Mouse (Mus musculus) megakaryocyte, embryonic 14.5 days (primary cell): Measurements from ENCODE around the gene Rhbdl3.

Source experiments
- FLI1 ChIP-seq: IDR thresholded peaks from 2 replicates; pipeline ENCODE4 v1.6.1; 2012; ENCODE audit warnings: low read length, inconsistent platforms, mixed read lengths
- GATA1 ChIP-seq: IDR thresholded peaks from 3 replicates; pipeline ENCODE4 v1.6.1; 2012; ENCODE audit warnings: mixed read lengths, low read length, inconsistent platforms, borderline replicate concordance

DNA sequence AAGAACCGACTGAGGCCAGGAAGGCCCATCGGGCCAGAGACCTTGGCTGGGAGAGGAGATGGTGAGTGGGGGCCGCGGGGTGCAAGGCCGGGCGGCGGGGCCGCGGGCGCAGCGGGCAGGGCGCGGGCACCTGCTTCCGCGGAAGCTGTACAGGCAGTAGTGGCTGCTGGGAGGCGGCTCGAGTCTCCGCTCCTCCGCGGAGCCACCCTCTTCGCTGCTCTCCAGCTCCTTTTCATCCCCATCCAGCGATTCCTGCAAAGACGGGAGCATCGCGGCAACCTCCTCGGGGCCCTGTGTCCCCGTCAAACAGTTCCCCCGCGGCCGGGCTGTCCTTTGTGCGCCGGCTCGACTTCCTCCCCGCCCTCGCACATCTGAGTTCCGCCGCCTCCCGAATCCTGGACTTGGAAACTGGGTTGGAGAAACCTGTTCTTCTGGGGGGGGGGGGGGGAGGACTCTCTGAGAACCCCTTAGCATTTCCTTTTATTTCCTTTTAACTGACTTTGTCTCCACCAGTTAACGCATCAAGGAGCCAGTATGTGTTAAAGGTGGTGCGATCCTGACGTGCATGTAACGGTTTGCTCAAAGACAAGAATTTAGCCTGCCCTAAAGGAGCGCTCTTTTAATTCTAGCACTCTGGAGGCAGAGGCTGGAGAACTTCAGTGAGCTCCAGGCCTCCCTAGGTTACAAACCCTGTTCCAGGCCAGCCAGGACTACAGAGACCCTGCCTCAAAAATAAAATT lies 77.2 kb downstream of the Rhbdl3 start, which contains the start of gene 5730455P16Rik:
- TF ChIP-seq FLI1, result no peak
- no peak for TF ChIP-seq GATA1
